Mouse (Mus musculus): ENCODE measurements at regions not wholly inside any gene's neighbourhood (a gene's known extent, or its start where the extent isn't known, plus 50 kb on each side); places are given as distances from the start of the nearest gene placed in this dataset.
A peak's percentile ranks its signal among the peaks of the same experiment; 100 is the strongest.

- H3K4me1 ChIP-seq (ENCODE audit: control insufficient read depth, insufficient read depth, low read length) = no peaks in the 10 kb centered on the region
- no peak for TF ChIP-seq CTCF (IDR thresholded peaks at IDR 0.05; ENCODE audit: borderline replicate concordance, insufficient read depth, low read length)
- no peak for TF ChIP-seq POLR2A (IDR thresholded peaks at IDR 0.05; ENCODE audit: low read depth, low read length)
- H3K27ac ChIP-seq (ENCODE audit: insufficient read depth, low read length) = no peak overlapping the region
These were observed 676.7 kb upstream of the Edil3 start for GRCm38 (mm10) chr13:88144591-88144990.

GRCm38 (mm10) chr13:88186579-88186978, 634.7 kb upstream of the Edil3 start:
- H3K4me1 ChIP-seq (ENCODE audit: control insufficient read depth, insufficient read depth, low read length) = no peaks in the 10 kb centered on the region
- no peak overlapping the region for H3K4me3 ChIP-seq (ENCODE audit: insufficient read depth, low read length)
- no peak overlapping the region for H3K27ac ChIP-seq (ENCODE audit: insufficient read depth, low read length)
- TF ChIP-seq POLR2A (IDR thresholded peaks at IDR 0.05; ENCODE audit: low read depth, low read length) (no peak), CTCF (IDR thresholded peaks at IDR 0.05; ENCODE audit: borderline replicate concordance, insufficient read depth, low read length) (no peak)

More at GRCm38 (mm10) chr13:88144591-88144990, 676.7 kb upstream of the Edil3 start:
- H3K4me3 ChIP-seq (ENCODE audit: insufficient read depth, low read length) = no peak overlapping the region

- Histone ChIP-seq H3K4me1 (ENCODE audit: control insufficient read depth, insufficient read depth, low read length) (no peaks in the 10 kb centered on the region), H3K4me3 (ENCODE audit: insufficient read depth, low read length) (no peak overlapping the region), H3K27ac (ENCODE audit: insufficient read depth, low read length) (peak overlapping the region; percentile 34; the same call in 1 of the 2 replicates)
- TF ChIP-seq CTCF (IDR thresholded peaks at IDR 0.05; ENCODE audit: borderline replicate concordance, insufficient read depth, low read length) = no peak
These were observed 619.5 kb upstream of the Edil3 start for GRCm38 (mm10) chr13:88201717-88202323.

GRCm38 (mm10) chr13:88240448-88240847, 580.8 kb upstream of the Edil3 start:
- no peak for TF ChIP-seq CTCF (IDR thresholded peaks at IDR 0.05; ENCODE audit: borderline replicate concordance, insufficient read depth, low read length)
- no peak for TF ChIP-seq POLR2A (IDR thresholded peaks at IDR 0.05; ENCODE audit: low read depth, low read length)
- no peak overlapping the region for H3K4me3 ChIP-seq (ENCODE audit: insufficient read depth, low read length)
- no peaks in the 10 kb centered on the region for H3K4me1 ChIP-seq (ENCODE audit: control insufficient read depth, insufficient read depth, low read length)
- no peak overlapping the region for H3K27ac ChIP-seq (ENCODE audit: insufficient read depth, low read length)

Measured in embryonic fibroblast, embryonic 13.5 days (primary cell).